Mouse (Mus musculus): ENCODE data around the gene Vmn1r76.

Gene Vmn1r76

DNA sequence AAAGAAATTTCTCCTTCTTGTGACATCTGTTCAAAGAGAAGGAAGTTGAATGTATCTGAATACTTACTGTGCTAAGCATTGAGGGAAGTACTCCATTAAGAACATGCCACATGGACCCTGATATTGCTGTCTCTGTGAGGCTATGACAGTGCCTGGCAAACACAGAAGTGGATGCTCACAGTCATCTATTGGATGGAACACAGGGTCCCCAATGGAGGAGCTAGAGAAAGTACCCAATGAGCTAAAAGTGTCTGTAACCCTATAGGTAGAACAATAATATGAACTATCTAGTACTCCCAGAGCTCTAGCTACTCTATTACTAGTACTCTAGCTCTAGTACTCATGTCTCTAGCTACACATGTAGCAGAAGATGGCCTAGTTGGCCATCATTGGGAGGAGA, at the start of gene Vmn1r76:
Gene Vmn1r76 (minus strand): TSS at position 101 of the 400 bp plus-strand sequence.
- no peak for DNase-seq (ENCODE audit: low spot score)

DNA sequence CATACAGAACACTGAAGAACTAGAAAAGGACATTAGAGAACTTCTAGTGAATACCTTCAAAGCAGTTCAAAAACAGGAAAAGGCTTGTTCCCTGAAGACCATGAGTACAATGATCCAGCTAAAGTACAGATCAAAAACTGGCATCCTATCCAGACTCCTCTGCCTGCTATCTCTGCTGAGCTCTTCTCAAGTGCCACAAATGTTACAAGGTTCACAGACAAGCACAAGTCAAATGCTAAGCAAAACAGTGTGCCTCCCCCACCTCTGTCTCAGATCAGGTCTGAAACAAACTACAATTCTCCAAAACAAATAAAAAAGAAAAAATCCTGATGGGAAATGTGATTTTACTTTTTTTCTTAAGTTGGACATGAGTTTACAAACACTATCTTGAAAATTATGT, 34.6 kb upstream of the Vmn1r76 start:
- DNase-seq (ENCODE audit: low spot score) = no peak

DNA sequence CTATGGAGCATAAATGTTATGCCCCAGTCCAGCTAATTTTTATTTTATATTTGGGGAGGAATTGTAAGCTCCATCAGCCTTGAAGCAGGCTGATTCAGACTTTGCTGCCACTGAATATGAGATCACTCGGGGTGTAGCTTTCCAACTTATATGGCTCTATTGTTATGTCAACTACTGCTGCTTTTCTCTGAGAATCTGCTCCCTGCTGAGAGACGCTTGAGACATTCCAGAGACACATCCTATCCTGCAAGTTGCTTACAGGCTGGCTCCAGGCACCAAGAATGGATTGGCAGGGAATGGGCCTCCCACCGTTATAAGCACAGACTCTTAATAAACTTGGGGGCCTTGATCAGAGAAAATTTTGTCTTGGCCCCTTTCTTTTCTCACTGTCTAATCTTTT, 10.0 kb upstream of the Vmn1r76 start:
- no peak for DNase-seq (ENCODE audit: low spot score)

DNA sequence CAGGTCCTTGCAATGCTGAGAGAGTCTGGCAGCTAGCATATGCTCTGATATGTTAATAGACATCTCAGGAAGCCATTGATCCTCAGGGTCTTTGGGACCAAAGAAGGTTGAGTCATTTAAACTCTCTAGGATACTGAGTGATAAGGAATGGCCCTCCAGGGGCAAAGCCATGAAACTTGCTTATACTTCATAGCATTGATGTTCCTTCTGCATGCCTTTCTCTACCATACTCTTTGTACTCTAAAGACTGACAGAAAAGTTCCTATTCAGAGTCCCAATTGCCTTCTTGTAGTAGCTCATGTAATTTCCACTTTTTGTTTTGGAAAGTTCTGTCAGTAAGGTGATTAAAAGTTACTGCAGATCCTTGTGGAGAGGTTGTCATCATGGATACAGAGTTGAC, 63.7 kb downstream of the Vmn1r76 start, which contains the start of gene Vmn1r75:
Gene Vmn1r75 (plus strand): TSS at position 301 of the 400 bp plus-strand sequence.
- no peak for DNase-seq (ENCODE audit: low spot score)
